Mouse (Mus musculus) heart, adult 11 months (tissue): ENCODE measurements at regions not wholly inside any gene's neighbourhood (a gene's known extent, or its start where the extent isn't known, plus 50 kb on each side); places are given as distances from the start of the nearest gene placed in this dataset.

ENCODE experiments used
- DNase-seq: peaks from one replicate; pipeline ENCODE4 v3.0.0; 2022

DNA sequence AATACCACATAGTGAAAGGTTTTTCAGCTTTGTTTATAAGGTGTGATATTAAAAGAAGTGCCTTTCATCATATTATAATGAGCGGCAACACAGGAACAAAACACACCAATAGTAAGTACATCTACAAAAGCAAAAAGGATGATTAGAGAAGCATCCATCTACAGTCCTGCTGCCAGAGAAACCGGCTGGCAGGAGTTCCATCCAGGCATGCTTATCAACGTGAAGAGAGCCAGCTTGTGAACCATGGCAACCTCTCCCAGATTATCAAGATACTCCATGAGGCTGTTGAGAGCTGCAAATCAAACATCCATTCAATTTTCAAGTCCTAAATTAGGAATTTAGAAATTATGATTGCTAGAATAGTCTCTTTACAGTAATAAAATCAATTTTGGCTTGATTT is 590.1 kb downstream of the Kctd12 start:
- no peak for DNase-seq

GRCm38 (mm10) chr14:102372994-102373567 is 609.4 kb downstream of the Kctd12 start:
- DNase-seq = no peak

DNA sequence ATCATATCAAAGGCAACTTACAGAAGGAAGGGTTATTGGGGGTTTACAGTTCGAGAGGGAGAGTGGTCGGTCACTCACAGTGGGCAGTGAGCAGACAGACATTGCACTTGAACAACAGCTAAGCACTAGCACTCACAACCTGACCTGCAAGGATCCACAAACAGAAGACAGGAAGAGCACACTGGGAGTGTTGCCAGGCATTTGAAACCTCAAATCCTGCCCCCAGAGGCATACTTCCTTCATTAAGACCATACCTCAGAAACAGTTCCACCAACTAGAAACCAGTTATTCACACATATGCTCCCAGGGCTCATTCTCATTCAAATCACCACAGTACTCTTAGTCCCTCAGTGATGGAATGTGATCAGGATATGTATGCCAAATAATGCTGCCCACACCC is 620.8 kb downstream of the Kctd12 start:
- DNase-seq = no peak

DNA sequence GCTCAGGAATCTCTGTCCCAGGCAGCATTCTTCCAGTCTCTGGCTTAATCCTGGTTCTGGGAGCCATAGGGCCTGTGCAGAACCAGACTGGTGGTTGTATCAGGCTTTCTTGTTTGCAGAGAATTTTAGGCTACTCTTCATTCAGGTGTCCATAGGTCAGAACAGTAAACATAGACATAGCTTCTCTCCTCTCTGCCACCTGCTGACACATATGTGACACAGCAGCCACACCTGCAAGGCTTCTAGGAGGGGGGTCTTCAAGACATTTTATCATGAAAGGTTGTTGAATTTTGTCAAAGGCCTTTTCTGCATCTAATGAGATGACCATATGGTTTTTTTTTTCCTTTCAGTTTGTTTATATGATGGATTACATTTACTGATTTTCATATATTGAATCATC is 599.7 kb downstream of the Lmo7 start:
- DNase-seq = no peak

DNA sequence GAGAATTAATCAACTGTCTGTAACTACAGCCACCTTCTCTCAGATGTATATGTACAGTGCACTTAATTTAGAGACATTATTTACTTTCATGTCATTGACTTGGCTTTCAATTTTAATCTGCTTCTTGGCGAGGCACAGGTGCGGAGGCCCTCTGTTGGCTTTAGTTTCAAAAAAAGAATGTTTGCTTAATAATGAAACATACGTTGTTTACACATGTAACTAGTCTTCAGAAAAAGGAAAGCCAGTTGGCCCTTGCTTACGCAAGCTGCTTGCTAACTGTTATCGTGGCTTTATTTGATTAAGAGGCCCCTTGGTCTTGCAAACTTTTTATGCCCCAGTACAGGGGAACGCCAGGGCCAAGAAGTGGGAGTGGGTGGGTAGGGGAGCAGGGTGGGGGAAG is 576.6 kb downstream of the Lmo7 start:
- no peak for DNase-seq

DNA sequence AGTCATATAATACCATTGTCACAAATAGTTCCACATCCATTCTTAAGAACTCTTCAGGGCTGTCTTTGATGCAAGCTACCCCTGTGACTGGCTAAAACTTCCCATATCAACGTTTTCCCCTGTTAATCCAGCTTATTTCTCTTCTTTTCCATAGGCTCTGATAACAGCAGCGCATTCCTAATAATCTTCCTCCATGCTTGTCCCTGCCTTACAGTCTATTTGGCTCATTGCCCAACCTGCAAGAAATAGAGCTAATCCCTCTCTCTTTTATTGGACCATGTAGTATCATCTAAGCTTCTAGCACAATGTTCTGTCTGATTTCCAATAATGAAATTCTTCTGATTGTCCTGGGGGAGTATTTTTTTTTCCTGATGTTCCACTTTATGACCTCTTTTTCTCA is 573.1 kb downstream of the Lmo7 start:
- DNase-seq = peak; percentile 55

DNA sequence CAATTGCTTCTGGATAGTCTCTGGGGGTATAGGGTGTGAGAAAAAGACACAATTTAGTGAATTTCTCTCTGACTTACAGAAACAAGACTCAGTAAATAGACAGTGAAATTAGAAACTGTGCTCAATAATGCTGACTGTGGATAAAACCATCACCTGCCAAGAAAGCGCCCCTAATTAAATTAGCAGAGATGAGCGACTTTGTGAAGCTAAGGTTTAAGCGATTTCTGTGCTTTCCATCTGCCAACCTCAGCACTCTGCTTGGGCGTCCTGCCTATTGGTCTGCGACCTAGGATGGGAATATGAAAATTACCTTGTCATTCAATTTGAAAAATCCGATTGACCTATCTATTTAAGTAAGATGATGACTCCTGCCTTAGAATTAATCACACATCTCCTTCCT is 570.5 kb downstream of the Lmo7 start:
- no peak for DNase-seq

GRCm38 (mm10) chr14:102291361-102291760 is 561.6 kb downstream of the Lmo7 start:
- DNase-seq = no peak

- DNase-seq = no peak
Measured at GRCm38 (mm10) chr14:102250076-102250475, 520.3 kb downstream of the Lmo7 start.

DNA sequence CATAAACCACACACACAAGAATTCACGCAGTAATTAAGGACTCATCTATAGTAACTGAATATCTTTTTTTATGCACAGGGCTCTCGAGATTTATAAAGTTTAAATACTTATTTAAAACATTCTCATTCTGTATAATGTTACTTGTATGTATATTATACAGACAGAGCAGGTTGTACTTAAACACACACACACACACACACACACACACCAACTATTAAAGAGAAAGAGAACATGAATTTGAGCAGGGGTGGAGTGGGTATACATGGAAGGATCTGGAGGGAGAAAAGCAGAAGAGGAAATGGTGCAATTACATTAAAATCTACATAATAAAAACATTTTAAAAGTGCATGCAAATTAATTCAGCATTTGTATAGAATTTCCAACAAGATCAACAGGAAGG is 518.8 kb downstream of the Lmo7 start:
- no peak for DNase-seq

DNA sequence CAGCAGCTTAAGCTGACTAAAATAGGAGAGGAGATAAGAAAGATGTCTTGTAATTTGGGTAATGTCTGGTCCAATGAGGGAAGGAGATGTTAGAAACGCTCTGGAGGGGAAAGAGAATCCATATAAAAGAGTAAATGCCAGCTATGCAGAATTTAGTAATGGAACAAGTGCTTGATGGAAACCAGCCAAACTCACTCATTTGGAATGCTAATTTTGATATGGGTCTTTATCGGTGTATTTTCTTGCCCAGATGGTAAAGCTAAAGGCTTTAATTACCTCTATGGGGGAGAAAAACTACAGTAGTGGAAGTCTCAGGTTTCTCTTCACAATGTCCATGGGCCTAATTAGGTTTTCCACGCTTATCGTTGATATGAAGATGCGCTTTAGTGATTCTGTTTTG is 518.3 kb downstream of the Lmo7 start:
- no peak for DNase-seq

DNA sequence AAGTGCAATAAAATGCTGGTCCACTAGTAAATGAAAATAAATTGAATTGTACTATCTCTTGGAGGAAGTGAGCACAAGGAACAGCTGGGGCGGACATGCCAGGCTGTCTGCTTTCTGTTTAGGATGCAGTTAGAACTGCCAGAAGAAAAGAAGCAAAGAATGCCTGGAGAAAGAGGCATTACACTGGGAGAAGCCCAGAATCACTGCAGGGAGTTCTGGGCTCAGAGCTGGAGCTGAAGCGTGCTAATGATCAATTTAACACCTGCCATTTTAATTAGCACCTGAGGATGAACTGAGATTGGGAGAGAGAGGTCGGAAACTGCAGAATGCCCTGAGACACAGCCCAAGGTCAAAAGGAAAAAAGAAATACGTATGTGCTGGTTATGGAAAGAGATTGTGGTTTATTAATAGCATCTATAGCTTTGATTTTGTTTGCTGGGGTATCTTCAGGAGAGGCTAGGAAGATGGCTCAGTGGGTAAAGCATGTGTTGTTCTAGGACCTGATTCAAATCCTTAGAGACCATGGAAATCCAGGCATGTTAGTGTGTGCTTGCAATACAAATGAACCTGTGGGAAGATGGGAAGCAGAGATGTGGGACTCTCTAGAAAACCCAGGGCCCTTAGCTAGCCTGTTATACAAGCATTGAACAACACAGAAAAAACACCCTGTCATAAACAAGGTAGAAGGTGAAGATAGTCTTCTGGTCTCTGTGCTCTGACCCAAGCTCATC is 514.2 kb downstream of the Lmo7 start:
- DNase-seq = no peak

- no peak for DNase-seq
Measured at GRCm38 (mm10) chr14:102216581-102217368, 487.0 kb downstream of the Lmo7 start.

DNA sequence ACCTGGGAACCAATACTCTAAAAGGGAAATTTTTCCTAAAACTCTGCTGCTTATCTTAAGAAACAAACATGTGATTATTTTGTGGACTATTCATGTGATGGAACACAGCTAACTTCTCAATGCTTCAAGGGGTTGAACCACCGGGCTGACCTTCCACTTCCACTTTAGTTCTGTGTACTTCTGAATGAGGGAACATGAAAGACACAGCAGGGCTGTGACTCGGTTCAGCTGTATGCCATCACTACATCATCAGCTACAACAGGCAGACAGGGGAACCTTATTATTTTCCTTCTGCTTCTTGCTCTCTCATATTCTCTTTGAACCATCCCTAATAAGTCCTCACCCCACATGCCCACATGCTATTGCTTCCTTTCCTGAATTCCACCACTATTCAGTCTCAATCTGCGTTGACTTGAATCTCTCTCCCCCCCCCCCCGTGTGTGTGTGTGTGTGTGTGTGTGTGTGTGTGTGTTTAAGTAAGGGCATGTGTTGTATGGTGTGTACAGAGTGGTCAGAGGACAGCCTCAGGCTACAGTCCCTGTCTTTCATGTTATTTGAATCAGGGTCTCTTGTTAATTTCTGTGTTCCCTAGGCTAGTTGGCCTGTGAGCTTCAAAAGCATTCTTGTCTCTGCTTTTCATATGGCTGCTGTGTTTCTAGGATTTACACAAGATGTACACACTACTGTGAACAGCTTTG is 485.7 kb downstream of the Lmo7 start:
- DNase-seq = no peak

DNA sequence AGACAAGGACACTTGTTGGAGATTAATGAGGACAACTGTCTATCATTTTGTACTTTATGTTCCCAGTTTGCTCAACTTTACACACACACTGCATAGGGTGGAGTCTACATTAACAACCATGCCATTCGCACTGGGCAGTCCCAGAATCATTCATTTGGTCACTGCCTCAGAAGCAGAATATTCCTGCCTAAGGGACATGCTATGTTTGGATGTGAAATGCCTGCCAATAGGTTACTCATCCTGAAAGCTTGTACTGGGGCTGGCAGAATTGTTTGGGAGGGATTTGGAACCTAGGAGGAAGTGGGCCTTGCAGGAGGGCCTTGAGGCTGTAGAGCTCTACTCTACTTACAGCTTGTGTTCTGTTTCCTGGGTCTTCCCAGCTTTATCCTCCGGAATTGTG is 482.3 kb downstream of the Lmo7 start:
- no peak for DNase-seq

DNA sequence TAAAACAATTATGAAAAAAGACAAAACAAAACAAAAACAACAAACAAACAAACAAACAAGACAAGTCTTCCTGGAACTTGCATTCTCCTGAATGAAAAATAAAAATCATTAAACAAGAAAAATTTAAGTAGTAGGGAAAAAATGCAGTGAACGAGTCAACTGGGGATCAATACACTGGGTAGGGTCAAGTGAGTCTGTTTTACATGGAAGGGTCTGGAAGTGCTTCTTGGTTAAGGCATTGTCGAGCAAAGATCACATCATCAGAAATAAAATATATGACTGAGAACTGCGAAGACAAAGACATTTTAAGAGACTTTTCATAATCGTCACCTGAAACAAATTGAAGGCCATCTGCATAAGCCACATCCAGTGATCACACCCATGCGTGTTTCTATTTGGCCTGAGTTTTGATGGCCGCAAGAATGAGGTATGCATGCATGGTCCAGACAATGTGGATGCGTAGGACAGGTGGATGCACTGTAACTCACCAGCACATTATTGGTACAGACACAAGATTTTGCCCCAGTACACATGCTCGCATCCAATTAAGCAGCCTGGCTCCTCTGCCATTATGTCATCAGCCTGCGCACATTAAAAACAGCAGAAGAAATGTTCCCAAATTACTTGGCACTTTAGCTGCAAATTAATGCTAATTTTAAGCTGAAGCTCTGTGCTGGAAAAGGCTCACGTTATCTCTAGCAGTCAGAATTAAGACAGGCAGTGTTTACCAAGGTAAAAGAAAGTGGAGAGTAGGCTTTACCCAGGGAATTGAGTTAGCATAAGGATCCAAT is 475.3 kb downstream of the Lmo7 start:
- no peak for DNase-seq

DNA sequence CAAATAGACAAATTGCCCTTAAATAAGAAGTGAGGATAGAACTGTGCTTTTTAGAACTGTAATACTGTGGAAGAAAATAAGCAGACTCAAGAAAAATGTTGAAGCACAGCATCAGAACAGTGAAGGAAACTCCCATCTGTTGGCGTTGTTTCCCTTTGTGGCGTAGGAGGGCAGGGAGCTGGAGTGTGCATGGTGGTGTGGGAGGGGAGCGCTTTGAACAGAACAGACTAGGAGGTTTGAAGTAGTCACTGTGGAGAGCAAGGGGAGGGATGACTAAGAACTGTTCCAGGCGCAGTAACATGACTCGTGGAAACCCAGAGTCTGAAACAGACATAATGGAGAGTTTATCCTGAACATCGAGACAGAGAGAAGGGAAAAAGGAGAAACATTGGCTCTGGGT is 469.7 kb downstream of the Lmo7 start:
- no peak for DNase-seq

GRCm38 (mm10) chr14:102190786-102191185 is 461.0 kb downstream of the Lmo7 start:
- DNase-seq = no peak

DNA sequence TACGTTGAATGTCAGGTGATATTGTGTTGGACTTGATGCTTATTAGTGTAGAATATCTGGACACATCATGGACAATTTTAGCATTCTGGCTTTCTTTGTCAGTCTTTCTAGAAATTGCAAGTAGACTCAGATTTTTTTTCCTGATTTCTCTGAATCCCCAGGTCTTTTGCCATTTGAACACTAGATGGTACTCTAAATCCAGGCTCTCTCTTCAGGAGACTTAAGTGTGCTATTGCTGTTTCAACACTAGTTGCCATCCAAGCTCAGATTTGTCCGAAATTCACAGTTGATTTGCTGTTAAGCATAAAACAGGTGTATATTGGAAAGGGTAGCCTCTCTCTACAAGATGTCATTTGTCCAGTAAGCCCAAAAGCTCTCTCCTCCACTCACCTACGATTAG is 451.5 kb downstream of the Lmo7 start:
- DNase-seq = no peak

DNA sequence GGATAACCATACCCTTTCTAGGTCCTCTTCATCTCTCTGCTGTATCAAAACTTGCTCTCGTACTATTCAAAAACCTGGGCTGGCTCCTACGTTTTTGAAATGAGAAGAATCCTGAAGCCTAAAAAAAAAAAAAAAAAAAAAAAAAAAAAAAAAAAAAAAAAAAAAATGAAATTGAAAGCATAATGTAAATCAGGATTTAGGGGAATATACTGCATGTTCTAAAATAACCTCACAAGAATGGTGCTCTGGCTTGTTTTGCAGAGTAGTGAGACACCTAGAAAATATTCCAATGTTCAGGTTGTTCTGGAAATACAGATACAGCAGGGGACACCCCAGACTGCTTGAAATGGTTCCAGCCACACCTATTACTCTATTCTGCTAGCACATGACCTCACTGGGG is 442.0 kb downstream of the Lmo7 start:
- DNase-seq = no peak

GRCm38 (mm10) chr14:102161291-102162284 is 431.8 kb downstream of the Lmo7 start:
- no peak for DNase-seq
